Mouse (Mus musculus) ovary, postnatal 10 days (tissue): ENCODE data around the gene Heatr4.
A peak's percentile ranks its signal among the peaks of the same experiment; 100 is the strongest.
"Not testable (repeated sequence)": the region's sequence is repeated elsewhere in the genome, so short reads cannot be mapped to it uniquely, and the experiment has no call there.

Experiments used
- DNase-seq: peaks from one replicate; pipeline ENCODE4 v3.0.0; 2022; ENCODE audit warnings: low spot score

Heatr4 gene

GRCm38 (mm10) chr12:83984752-83985151, at the start of gene Heatr4:
Gene Heatr4, minus strand, starts transcription at chr12:83984852.
- DNase-seq: no peak

- no peak for DNase-seq
These were observed 49.5 kb upstream of the Heatr4 start for GRCm38 (mm10) chr12:84034108-84034507.

- DNase-seq: not testable (repeated sequence)
These were observed 48.6 kb upstream of the Heatr4 start for GRCm38 (mm10) chr12:84033302-84033701.

- no peak for DNase-seq
These were observed 48.2 kb upstream of the Heatr4 start for GRCm38 (mm10) chr12:84032854-84033253.

- DNase-seq: peak; percentile 39
These were observed 46.1 kb upstream of the Heatr4 start for GRCm38 (mm10) chr12:84030659-84031332.

GRCm38 (mm10) chr12:84029043-84029442, 44.4 kb upstream of the Heatr4 start:
- DNase-seq: not testable (repeated sequence)

- DNase-seq: not testable (repeated sequence)
These were observed 43.7 kb upstream of the Heatr4 start for GRCm38 (mm10) chr12:84028328-84028727.

- no peak for DNase-seq
These were observed 41.2 kb upstream of the Heatr4 start for GRCm38 (mm10) chr12:84025888-84026287.

GRCm38 (mm10) chr12:84023052-84023745, 38.5 kb upstream of the Heatr4 start:
- no peak for DNase-seq

GRCm38 (mm10) chr12:84022266-84022665, 37.6 kb upstream of the Heatr4 start:
- DNase-seq: not testable (repeated sequence)

GRCm38 (mm10) chr12:84020528-84020927, 35.9 kb upstream of the Heatr4 start:
- not testable (repeated sequence) for DNase-seq

GRCm38 (mm10) chr12:84013701-84014100, 29.0 kb upstream of the Heatr4 start:
- DNase-seq: no peak

GRCm38 (mm10) chr12:84013130-84013529, 28.5 kb upstream of the Heatr4 start:
- no peak for DNase-seq

- peak; percentile 40 for DNase-seq
These were observed 26.8 kb upstream of the Heatr4 start for GRCm38 (mm10) chr12:84011251-84012040.

GRCm38 (mm10) chr12:84010201-84010600, 25.5 kb upstream of the Heatr4 start:
- no peak for DNase-seq

- DNase-seq: peak; percentile 22
These were observed 24.7 kb upstream of the Heatr4 start, which contains the start of gene Acot1 for GRCm38 (mm10) chr12:84009171-84009965. Gene Acot1, plus strand, starts transcription at chr12:84009490.

- DNase-seq: no peak
These were observed 24.1 kb upstream of the Heatr4 start for GRCm38 (mm10) chr12:84008729-84009128.

- no peak for DNase-seq
These were observed 23.6 kb upstream of the Heatr4 start for GRCm38 (mm10) chr12:84008251-84008650.

GRCm38 (mm10) chr12:84003866-84004265, 19.2 kb upstream of the Heatr4 start:
- DNase-seq: no peak

- DNase-seq: no peak
These were observed 15.8 kb upstream of the Heatr4 start for GRCm38 (mm10) chr12:84000418-84000817.

- not testable (repeated sequence) for DNase-seq
These were observed 14.6 kb upstream of the Heatr4 start for GRCm38 (mm10) chr12:83999237-83999636.
